Mouse (Mus musculus): ENCODE data around the gene Fitm1.
A peak's percentile ranks its signal among the peaks of the same experiment; 100 is the strongest.

Gene Fitm1

GRCm38 (mm10) chr14:55598521-55599390 is 23.3 kb downstream of the Fitm1 start:
- no peak for DNase-seq (ENCODE audit: low spot score)

- DNase-seq (ENCODE audit: low spot score), result no peak
Measured at GRCm38 (mm10) chr14:55603271-55603632, 27.8 kb downstream of the Fitm1 start, which contains the start of gene Irf9. Gene Irf9, plus strand, starts transcription at chr14:55603571.

GRCm38 (mm10) chr14:55603633-55604576 is 28.5 kb downstream of the Fitm1 start:
- peak; percentile 85 for DNase-seq (ENCODE audit: low spot score)

GRCm38 (mm10) chr14:55604823-55605222 is 29.4 kb downstream of the Fitm1 start:
- no peak for DNase-seq (ENCODE audit: low spot score)

- no peak for DNase-seq (ENCODE audit: low spot score)
Measured at GRCm38 (mm10) chr14:55605743-55606459, 30.5 kb downstream of the Fitm1 start.

GRCm38 (mm10) chr14:55608339-55608738 is 32.9 kb downstream of the Fitm1 start:
- no peak for DNase-seq (ENCODE audit: low spot score)

- DNase-seq (ENCODE audit: low spot score), result no peak
Measured at GRCm38 (mm10) chr14:55613346-55613745, 37.9 kb downstream of the Fitm1 start.

GRCm38 (mm10) chr14:55614565-55615178 is 39.3 kb downstream of the Fitm1 start:
- DNase-seq (ENCODE audit: low spot score), result no peak

- DNase-seq (ENCODE audit: low spot score), result no peak
Measured at GRCm38 (mm10) chr14:55615876-55616275, 40.5 kb downstream of the Fitm1 start.

GRCm38 (mm10) chr14:55616844-55617243 is 41.4 kb downstream of the Fitm1 start:
- no peak for DNase-seq (ENCODE audit: low spot score)

GRCm38 (mm10) chr14:55617822-55618221 is 42.4 kb downstream of the Fitm1 start, which contains the start of gene Rec8:
Gene Rec8, plus strand, starts transcription at chr14:55618037.
- peak; percentile 20 for DNase-seq (ENCODE audit: low spot score)

- DNase-seq (ENCODE audit: low spot score), result no peak
Measured at GRCm38 (mm10) chr14:55618486-55619195, 43.2 kb downstream of the Fitm1 start.

All from ovary, adult 18-20 months (tissue).